Mouse (Mus musculus): ENCODE results near the gene Fam104a. TPM values are rescaled to one million over a fixed set of nuclear protein-coding genes. Genes with fewer than 3 reads are reported as not detected.

Fam104a gene
- polyA plus RNA-seq, 1 experiment: 143 TPM

DNA sequence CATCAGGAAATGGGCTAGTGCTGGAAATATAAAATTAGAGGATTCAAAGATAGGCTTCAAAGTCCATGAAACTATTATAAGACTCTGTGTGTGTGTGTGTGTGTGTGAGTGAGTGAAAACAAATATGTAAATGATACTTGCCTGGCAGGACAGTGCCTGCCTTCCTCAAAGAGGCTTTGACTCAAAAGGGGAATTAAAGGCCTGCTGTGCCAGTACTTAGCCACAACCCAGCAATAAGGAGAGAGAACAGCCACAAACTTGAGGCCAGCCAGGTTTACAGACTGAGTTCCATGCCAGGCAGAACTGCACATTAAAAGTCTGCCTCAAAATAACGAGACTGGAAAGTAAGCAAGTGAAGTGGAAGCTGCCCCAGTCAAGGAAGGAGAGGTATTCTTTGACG, 7.1 kb downstream of the Fam104a start:
- H3K27me3 ChIP-seq (ENCODE audit: control insufficient read depth, insufficient read depth, low read length): no peaks in the 10 kb centered on the region
- H3K27ac ChIP-seq (ENCODE audit: control insufficient read depth, insufficient read depth, low read depth, low read length): no peak overlapping the region
- H3K4me1 ChIP-seq (ENCODE audit: control insufficient read depth, insufficient read depth, low read length): peaks cover 2% of the 10 kb centered on the region; the same call in 1 of the 2 replicates
- peaks cover 5% of the 10 kb centered on the region for H3K36me3 ChIP-seq (ENCODE audit: control insufficient read depth, insufficient read depth, low read length)
- no peak for TF ChIP-seq CTCF (IDR thresholded peaks at IDR 0.05; ENCODE audit: control insufficient read depth, insufficient read depth, insufficient replicate concordance, low read depth, low read length)
- TF ChIP-seq POLR2A (IDR thresholded peaks at IDR 0.05; ENCODE audit: control insufficient read depth, low read depth, low read length): no peak
- H3K4me3 ChIP-seq (ENCODE audit: control insufficient read depth, low read depth, low read length): no peak overlapping the region

DNA sequence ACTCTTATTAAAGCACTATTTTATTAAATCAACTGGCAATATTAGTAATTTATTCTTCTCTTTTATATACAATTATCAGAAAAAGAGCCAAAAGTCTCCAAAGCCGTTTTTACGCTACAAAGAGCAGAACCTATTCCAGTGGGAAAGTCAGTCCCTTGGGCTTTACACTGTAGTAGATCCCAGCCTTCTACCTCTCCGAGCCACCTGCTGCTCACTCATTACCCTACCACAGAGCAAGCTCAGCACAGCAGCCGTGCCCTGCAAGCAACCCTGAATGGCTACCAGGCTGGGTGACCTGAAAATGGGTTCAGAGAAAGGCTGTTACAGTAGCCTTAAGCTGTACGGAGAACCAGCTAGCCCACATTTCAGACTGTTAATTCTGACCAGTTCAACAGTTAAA, 9.4 kb downstream of the Fam104a start:
- Histone ChIP-seq H3K4me3 (ENCODE audit: control insufficient read depth, low read depth, low read length) (no peak overlapping the region), H3K27me3 (ENCODE audit: control insufficient read depth, insufficient read depth, low read length) (no peaks in the 10 kb centered on the region), H3K27ac (ENCODE audit: control insufficient read depth, insufficient read depth, low read depth, low read length) (no peak overlapping the region), H3K36me3 (ENCODE audit: control insufficient read depth, insufficient read depth, low read length) (peaks cover 5% of the 10 kb centered on the region), H3K4me1 (ENCODE audit: control insufficient read depth, insufficient read depth, low read length) (peaks cover 2% of the 10 kb centered on the region; the same call in 1 of the 2 replicates)
- TF ChIP-seq CTCF (IDR thresholded peaks at IDR 0.05; ENCODE audit: control insufficient read depth, insufficient read depth, insufficient replicate concordance, low read depth, low read length) (no peak), POLR2A (IDR thresholded peaks at IDR 0.05; ENCODE audit: control insufficient read depth, low read depth, low read length) (no peak)

DNA sequence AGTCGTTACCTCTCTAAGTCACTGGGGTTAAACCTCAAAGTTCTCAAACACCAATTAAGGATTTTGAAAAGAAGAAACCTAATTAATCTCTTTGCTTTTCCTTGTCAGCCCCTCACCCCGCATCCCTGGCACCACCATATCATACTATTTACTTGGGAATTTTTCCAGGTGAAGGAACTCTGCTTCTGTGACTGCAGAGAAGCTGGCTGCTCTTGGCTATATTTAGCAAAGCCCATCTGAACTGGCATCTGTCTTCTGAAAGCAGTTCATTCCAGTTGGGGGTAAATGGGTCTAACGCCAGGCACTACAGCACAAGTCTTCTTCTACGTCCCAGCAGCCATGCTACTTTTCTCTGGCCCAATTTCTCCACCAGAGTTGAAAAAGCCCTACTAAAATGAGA, 10.3 kb downstream of the Fam104a start:
- no peak for TF ChIP-seq POLR2A (IDR thresholded peaks at IDR 0.05; ENCODE audit: control insufficient read depth, low read depth, low read length)
- TF ChIP-seq CTCF (IDR thresholded peaks at IDR 0.05; ENCODE audit: control insufficient read depth, insufficient read depth, insufficient replicate concordance, low read depth, low read length): no peak

DNA sequence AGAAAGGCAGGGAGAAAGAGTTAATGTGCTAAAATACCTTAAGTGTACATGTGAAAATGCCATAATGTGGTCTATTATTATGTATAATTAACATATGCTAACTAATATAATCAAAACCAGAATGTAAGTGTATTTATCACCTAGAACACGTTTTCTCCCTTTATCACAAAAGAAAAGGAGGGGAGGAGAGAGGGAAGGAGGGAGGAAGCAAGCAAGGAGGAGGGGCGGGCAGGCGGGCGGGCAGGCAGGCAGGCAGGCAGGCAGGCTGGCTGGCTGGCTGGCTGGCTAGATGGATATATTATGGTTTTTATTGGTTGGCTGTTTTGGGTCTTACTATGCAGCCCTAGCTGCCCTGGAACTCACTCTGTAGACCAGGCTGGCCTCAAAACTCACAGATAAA, 14.2 kb downstream of the Fam104a start:
- Histone ChIP-seq H3K36me3 (ENCODE audit: control insufficient read depth, insufficient read depth, low read length) (peaks cover 5% of the 10 kb centered on the region), H3K4me3 (ENCODE audit: control insufficient read depth, low read depth, low read length) (no peak overlapping the region), H3K27me3 (ENCODE audit: control insufficient read depth, insufficient read depth, low read length) (no peaks in the 10 kb centered on the region), H3K4me1 (ENCODE audit: control insufficient read depth, insufficient read depth, low read length) (peaks cover 3% of the 10 kb centered on the region), H3K27ac (ENCODE audit: control insufficient read depth, insufficient read depth, low read depth, low read length) (no peak overlapping the region)
- no peak for TF ChIP-seq CTCF (IDR thresholded peaks at IDR 0.05; ENCODE audit: control insufficient read depth, insufficient read depth, insufficient replicate concordance, low read depth, low read length)
- TF ChIP-seq POLR2A (IDR thresholded peaks at IDR 0.05; ENCODE audit: control insufficient read depth, low read depth, low read length): no peak

More for the DNA sequence above, 10.3 kb downstream of the Fam104a start:
- Histone ChIP-seq H3K4me3 (ENCODE audit: control insufficient read depth, low read depth, low read length) (no peak overlapping the region), H3K27ac (ENCODE audit: control insufficient read depth, insufficient read depth, low read depth, low read length) (no peak overlapping the region), H3K36me3 (ENCODE audit: control insufficient read depth, insufficient read depth, low read length) (peaks cover 5% of the 10 kb centered on the region), H3K27me3 (ENCODE audit: control insufficient read depth, insufficient read depth, low read length) (no peaks in the 10 kb centered on the region), H3K4me1 (ENCODE audit: control insufficient read depth, insufficient read depth, low read length) (peaks cover 2% of the 10 kb centered on the region; the same call in 1 of the 2 replicates)

DNA sequence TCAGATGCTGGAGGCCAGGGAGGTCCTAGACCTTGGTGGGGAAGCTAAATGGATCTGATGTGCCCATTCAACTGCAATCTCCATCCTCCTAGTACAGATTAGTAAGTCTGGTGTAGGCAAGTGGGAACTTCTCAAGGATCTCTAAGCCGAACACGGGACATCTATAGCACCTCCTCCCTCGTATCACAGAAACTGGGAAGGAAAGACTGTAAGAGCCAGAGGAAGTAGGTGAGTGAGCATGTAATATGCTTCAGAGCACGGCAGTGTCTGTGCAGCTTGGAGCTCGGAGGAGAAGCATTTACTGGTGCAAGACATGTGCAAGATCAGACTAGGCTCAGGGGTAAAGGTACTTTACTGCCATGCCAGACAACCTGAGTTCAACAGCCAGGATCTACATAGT, 15.1 kb downstream of the Fam104a start:
- Histone ChIP-seq H3K27me3 (ENCODE audit: control insufficient read depth, insufficient read depth, low read length) (no peaks in the 10 kb centered on the region), H3K36me3 (ENCODE audit: control insufficient read depth, insufficient read depth, low read length) (peaks cover 4% of the 10 kb centered on the region), H3K4me3 (ENCODE audit: control insufficient read depth, low read depth, low read length) (no peak overlapping the region), H3K27ac (ENCODE audit: control insufficient read depth, insufficient read depth, low read depth, low read length) (no peak overlapping the region), H3K4me1 (ENCODE audit: control insufficient read depth, insufficient read depth, low read length) (peaks cover 3% of the 10 kb centered on the region)
- TF ChIP-seq POLR2A (IDR thresholded peaks at IDR 0.05; ENCODE audit: control insufficient read depth, low read depth, low read length) (no peak), CTCF (IDR thresholded peaks at IDR 0.05; ENCODE audit: control insufficient read depth, insufficient read depth, insufficient replicate concordance, low read depth, low read length) (no peak)

DNA sequence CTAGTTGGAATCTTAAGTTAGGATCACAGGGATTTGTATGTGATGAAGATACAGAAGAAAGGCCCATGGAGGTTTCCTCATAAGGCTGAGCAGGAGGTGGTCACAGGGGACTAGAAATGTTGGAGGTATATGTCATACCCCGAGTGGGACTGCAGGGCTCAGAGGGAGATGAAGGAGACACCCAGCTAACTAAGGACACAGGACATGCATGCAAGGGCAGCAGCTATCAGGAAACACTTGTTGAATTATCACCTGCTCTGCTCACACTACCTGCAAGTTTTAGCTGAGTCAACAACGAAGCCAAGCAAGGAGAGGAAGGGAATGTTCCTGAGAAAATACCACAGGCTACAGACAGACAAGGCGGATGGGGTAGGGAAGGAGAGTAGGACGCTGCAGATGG, 16.3 kb downstream of the Fam104a start:
- TF ChIP-seq POLR2A (IDR thresholded peaks at IDR 0.05; ENCODE audit: control insufficient read depth, low read depth, low read length) (no peak), CTCF (IDR thresholded peaks at IDR 0.05; ENCODE audit: control insufficient read depth, insufficient read depth, insufficient replicate concordance, low read depth, low read length) (no peak)
- H3K4me3 ChIP-seq (ENCODE audit: control insufficient read depth, low read depth, low read length): no peak overlapping the region
- peaks cover 4% of the 10 kb centered on the region for H3K36me3 ChIP-seq (ENCODE audit: control insufficient read depth, insufficient read depth, low read length)
- H3K27me3 ChIP-seq (ENCODE audit: control insufficient read depth, insufficient read depth, low read length): no peaks in the 10 kb centered on the region
- no peak overlapping the region for H3K27ac ChIP-seq (ENCODE audit: control insufficient read depth, insufficient read depth, low read depth, low read length)
- H3K4me1 ChIP-seq (ENCODE audit: control insufficient read depth, insufficient read depth, low read length): peaks cover 3% of the 10 kb centered on the region

DNA sequence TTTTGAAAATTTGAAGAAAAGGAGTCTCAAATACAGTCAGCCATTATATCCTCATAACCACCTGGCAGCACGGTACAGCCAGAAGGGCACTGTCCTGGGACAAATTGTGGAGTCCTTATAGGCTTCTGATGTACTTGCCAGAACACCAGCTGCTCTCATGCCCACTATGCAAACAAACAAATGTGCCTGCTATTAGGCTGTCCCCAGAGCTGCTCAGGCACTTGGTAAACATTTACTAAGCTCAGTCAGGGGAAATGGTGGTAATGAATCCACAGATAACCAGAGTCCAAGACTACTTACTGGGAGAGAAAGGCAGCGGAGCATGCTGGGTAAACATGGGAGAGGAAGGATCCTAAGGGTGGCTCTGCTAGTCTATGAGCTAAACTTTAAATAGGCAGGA, 16.8 kb downstream of the Fam104a start:
- Histone ChIP-seq H3K27ac (ENCODE audit: control insufficient read depth, insufficient read depth, low read depth, low read length) (no peak overlapping the region), H3K4me3 (ENCODE audit: control insufficient read depth, low read depth, low read length) (peak overlapping the region; percentile 75), H3K36me3 (ENCODE audit: control insufficient read depth, insufficient read depth, low read length) (peaks cover 4% of the 10 kb centered on the region), H3K27me3 (ENCODE audit: control insufficient read depth, insufficient read depth, low read length) (no peaks in the 10 kb centered on the region), H3K4me1 (ENCODE audit: control insufficient read depth, insufficient read depth, low read length) (peaks cover 3% of the 10 kb centered on the region)
- TF ChIP-seq CTCF (IDR thresholded peaks at IDR 0.05; ENCODE audit: control insufficient read depth, insufficient read depth, insufficient replicate concordance, low read depth, low read length) (no peak), POLR2A (IDR thresholded peaks at IDR 0.05; ENCODE audit: control insufficient read depth, low read depth, low read length) (no peak)

DNA sequence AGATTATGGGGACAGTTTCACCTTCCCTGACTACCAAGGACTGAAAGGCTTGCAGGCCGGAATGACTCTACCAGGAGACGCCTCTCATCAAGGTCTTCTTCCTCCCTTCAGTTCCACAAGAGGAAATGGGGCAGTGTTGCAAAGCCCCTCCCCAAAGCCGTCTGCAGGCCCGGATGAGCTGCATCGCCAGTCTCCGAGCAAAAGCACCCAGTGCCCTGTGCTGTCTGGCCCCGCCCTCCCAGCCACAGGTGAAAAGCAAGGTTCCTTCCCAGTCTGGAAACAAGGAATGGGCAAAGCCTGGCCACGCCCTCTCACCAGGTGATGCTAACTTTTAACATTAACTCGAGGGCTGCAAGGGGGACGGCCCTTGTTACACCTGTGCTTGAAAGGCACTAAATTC, 17.3 kb downstream of the Fam104a start:
- Histone ChIP-seq H3K27me3 (ENCODE audit: control insufficient read depth, insufficient read depth, low read length) (no peaks in the 10 kb centered on the region), H3K27ac (ENCODE audit: control insufficient read depth, insufficient read depth, low read depth, low read length) (no peak overlapping the region), H3K4me3 (ENCODE audit: control insufficient read depth, low read depth, low read length) (peak overlapping the region; percentile 75), H3K4me1 (ENCODE audit: control insufficient read depth, insufficient read depth, low read length) (peaks cover 3% of the 10 kb centered on the region), H3K36me3 (ENCODE audit: control insufficient read depth, insufficient read depth, low read length) (peaks cover 4% of the 10 kb centered on the region)
- TF ChIP-seq POLR2A (IDR thresholded peaks at IDR 0.05; ENCODE audit: control insufficient read depth, low read depth, low read length): no peak
- no peak for TF ChIP-seq CTCF (IDR thresholded peaks at IDR 0.05; ENCODE audit: control insufficient read depth, insufficient read depth, insufficient replicate concordance, low read depth, low read length)

Measured in testis, adult 2 months (tissue).